Mouse (Mus musculus) kidney, postnatal 4 days (tissue): ENCODE data around the gene Sprtn.

Experiments
- DNase-seq, 2 experiments: peaks; one replicate each; pipeline ENCODE4 v3.0.0; 2021; ENCODE audit warnings: mixed read lengths in 2 of 2

Gene Sprtn

DNA sequence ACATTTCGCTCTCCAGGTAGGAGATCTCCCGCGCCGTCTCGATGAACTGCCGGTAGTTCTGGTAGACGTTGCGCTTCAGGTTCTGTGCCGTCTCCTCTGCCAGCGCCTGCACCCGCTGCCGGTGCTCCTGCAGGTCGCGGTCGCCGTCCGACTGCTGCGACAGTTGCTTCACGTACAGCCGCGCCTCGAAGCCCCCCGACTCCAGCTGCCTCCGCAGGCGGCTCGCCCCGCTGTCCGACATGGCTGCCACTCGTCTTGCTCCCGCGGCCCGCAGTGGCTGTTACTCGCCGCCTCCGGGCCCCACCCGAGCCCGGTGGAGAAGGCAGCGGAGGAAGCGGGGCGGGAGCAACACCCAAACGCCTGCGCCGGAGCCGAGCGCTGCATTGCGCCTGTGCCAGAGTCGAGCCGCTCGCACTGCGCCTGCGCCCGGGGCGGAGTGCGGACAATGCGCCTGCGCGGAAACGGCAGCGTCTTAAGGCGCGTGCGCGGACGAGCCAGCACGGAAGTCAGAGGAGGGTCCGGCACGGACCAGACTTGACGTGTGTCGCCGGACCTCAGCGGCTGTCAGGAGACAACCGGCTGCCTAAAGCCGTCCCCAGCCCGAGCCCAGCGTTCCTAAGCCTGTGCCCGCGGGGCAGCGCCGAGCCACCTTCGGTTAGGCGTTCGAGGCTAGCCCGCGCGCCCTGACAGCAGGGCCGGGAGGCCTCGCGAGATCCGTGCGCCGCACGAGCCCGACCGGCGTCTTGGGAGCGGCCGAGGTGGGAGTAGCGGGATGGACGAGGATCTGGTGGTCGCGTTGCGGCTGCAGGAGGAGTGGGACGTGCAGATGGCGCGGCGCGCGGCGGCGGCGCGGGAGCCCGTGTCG, at the start of gene Sprtn, which contains the start of gene Exoc8:
Gene Sprtn (plus strand): TSS at position 501 of the 865 bp plus-strand sequence.
Gene Exoc8 (minus strand): TSS at position 320 of the 865 bp plus-strand sequence.
- peak; percentile 98 for DNase-seq

DNA sequence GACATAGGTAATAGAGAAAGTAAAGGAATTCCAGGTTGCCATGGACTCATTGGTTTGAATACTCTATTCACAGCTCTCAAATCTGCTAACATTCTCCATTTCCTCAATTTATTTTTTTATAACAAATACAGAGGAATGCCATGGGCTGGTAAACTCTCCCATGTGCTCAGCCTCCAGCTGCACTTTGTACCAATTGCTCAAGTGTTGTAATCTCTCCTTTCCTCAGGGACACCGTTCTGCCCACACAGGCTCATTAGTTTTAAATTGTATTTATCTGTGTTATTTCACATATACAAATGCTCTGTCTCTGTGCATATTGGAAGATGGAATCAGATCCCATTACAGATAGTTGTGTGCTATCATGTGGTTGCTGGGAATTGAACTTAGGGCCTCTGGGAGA, 44.2 kb upstream of the Sprtn start:
- DNase-seq: no peak

DNA sequence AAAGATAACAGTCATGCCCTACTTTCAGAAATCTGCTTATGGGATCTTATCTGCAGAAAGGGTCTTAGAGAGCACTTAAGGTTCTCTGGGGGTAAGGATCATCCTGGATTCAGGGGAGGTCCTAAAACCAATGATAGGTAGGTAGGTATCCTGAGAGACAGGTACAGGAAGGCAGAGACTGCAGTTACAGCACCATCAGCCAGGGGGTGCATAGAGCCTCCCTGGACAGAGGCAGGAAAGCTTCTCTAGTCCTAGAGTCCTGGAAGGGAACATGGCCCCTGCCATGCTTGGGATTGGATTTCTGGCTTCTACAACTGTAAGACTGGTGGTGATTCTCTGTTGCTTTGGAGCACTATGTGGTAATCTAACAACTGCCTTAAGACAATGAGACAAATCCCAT, 38.2 kb upstream of the Sprtn start:
- peak; percentile 36 to 37 for DNase-seq

DNA sequence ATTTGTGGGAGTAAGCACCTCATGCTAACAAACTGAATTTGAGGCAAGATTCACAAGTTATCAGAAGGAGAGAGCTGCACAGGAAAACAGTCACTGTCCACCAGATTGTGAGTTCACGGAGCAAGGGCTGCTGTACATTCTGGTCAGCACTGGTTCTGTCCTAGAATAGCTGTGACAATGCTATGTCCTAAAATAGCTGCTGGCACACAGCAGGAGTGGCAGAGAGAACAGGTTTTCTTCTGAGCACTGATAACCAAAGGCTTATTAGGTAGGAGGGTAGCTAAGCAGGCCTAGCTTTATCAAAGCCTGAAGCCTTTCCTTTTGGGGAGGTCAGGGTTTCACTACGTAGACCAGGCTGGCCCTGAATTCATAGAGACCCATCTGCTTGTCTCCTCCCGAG, 37.5 kb upstream of the Sprtn start:
- no peak for DNase-seq

DNA sequence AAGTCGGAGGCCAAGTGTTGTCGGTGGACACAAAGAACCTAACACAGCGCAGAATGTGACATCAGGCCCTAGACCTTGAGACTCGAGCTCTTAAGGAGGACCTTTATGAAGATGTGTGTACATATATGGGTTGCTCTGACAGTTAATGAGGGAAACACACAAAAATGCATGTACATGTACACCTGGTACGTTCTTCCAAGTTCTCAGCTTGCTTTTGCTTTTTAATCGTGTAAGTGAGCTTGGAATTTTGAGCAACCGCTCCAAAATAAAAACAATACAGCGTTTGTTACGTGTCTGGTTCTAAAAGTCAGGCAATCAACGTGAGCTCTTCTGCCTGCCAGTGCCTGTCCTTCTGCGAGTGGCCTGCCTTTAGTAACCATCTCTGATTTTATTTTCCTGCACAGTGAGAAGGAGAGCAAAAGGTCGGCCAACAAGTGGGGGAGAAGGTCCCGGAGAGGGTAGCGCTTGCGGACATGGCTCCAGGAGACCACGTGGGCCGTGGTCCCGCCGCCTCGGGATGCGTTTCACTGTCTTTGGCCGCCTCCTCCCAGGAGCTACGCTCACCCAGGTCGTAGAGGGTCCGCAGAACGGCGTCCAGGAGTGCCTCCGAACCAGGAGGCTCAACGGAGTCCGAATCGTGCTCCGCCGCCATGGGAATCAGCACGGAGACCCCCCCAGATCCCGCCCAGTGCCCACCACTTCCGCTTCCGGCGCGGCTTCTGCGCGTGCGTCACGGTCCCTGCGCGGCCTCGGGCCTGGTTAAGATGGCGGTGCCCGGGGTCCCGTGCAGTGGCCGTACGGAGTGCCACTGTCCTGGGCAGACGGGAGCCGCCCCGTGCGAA, 35.1 kb upstream of the Sprtn start, which contains the start of the genes Gnpat and 2810004N23Rik:
Gene Gnpat (plus strand): TSS at position 713 of the 842 bp plus-strand sequence.
Gene 2810004N23Rik (minus strand): TSS at position 800 of the 842 bp plus-strand sequence.
- DNase-seq: peak; percentile 97

DNA sequence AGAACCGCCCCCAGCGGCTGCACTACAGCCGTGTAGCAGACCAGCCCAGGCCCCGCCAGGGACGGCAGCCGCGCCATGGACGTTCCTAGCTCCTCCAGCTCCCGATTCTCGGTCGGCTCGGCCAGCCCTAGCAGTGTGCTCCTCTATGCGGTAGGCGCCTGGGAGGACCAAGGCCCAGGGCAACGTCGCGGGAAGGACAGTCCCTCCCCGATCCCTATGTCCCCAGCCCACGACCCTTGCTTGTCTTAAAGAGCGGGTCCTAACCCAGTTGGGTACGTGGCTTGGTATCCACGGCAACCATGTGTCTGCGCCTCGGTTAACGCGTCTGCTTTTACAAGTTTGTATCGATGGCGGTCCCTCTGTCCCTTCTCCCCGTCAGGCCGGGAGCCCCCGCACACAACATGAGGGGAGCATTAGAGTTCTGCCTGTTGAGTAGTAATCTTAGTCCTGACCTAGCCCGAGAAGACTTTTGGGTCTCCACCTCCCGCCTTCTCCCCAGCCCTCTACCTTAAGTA, 34.5 kb upstream of the Sprtn start:
- no peak for DNase-seq

DNA sequence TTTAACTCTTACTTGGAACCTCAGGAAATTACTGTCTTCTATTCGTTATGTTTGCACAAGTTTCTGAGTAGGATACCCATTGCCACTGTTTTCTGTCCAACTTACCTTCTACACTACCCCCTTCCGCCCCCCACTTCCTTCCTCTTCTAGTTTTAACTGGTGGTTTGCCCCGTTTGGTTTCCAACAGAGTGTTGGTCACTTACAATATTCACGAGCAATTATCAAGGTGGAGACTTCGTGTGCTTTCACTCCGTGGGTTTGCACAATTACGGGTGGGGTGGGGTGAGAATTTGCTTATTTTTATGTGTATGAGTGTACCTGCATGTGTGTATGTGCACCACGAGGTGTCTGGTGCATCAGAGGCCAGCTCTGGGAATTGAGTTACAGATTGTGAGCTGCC, 34.0 kb upstream of the Sprtn start:
- no peak for DNase-seq

DNA sequence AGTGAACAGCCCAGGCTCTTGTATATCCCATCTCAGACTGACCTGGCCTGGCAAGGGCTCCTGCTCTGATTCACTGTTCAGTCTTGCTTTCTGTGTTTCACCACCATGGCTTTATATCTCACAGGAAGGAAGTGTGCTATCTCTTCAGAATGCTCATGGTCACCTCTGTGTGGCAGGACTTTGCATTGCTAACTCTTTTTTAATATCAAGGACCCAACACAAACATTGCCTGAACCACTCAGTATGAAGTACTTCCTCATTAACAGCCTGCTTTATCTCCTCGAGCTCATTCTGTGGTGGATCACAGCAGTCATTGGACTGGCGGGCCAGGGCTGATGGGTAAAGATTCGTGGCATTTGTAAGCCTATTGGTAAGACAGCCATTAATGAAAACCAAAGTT, 31.0 kb upstream of the Sprtn start:
- no peak for DNase-seq

DNA sequence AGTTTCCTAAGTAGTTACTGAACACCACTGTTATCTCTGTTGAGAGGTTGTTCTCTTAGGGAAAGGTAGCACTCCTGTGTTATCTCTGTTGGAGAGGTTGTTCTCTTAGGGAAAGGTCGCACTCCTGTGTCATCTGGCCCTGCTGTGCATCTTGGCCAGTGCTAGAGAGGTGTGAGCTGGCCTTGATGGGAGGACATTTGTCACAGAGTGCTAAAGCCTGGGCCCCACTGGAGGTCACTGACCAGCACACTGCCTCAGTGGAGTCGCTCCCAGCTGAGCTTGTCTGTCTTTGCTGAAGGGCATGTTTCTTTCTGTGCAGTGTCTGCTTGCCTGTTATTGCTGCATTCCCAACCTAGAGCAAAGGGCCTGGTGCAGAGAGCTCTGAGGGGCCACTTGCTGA, 30.6 kb upstream of the Sprtn start:
- DNase-seq: no peak

DNA sequence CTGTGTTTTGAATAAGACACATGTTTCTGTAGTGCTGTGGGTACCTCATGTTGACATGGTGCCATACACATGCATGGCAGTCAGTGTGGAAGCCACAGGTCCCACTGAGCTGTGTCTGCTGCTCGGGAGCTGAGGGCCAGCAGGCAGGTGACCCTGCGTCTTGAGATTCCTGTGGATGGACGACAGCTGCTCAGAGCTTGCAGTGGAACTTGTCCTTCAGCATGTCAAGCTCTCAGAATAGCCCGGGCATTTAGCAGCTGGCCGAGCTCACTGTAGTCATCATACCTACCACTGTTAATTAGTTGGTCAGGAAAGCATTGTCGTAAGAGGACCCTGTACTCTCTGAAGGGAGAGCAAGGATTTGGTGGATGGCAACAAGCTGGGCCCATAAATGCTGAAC, 28.0 kb upstream of the Sprtn start:
- DNase-seq: peak in 1 of 2 experiments; percentile 11

DNA sequence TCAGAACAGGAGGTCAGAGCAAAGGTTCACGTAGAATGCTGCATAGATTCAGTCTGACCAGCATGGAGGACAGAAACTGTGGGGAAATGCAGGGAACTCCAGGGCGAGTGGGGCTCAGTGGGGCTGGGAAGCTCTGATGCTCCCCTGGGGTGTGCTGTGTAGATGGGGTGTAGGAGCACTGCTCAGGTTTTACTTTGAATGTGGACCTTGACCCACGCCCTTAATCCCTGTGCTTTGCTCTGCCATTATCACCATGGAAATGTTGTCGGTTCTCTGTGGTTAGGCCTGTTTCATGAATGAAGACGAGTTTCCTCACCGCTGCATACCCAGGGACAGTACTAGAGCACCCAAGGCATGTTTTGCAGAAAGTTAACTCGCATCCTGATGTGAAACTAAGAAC, 26.2 kb upstream of the Sprtn start:
- DNase-seq: no peak

DNA sequence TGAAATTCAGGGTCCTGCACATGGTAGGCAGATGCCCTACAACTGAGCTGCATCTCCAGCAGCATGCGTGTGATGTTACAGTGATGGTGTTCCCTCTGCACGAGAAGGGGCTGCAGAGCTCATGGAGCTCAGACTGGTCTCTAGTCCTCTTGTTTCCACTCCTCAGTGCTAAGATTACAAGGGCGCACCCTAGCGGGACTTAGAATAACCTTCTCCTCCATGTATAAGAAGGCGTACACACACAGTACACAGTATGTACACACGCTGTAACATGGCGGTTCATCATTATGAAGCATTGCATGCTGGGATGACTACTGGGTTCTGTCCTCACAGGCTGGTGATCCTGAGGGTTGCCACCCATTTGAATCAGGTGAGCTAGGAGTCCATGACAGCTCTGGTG, 25.6 kb upstream of the Sprtn start:
- DNase-seq: no peak

DNA sequence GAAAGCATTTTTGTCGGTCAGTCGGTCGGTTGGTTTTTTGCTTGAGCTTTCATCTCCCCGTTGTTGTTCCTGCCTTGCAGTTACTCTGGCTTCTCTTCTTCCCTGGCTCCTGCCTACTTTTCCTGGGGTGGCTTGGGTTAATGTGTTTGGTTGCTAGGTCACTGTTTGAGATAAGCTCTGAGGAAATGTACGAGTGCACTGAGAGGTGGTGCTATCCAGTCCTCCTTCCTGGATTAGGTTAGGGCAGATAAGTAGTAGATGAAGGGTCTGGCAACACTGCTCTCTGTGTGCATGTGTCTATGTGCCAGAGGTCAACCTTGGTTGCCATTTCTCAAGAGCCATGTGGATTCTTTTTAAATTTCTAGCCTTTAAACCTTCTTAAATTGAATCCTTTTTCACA, 25.0 kb upstream of the Sprtn start:
- DNase-seq: no peak

DNA sequence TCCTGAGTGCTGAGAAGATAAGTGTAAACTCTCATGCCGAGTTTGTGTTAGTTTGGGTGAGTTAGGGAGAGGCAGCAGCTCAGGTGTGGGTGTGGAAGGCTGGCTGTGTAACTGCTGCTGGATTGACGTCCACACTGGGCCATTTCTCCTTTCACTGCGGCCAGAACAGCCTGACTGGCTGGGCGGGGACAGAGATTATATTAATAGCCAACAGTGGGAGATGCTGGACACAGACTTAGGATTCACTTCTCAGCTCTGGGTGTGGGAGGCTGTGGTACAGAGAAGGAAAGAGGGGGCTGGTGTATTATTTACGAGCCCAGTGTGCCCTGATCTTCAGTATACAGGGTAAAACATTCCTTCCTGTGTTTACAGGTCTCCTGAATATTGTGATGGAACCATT, 19.5 kb upstream of the Sprtn start:
- DNase-seq: no peak

DNA sequence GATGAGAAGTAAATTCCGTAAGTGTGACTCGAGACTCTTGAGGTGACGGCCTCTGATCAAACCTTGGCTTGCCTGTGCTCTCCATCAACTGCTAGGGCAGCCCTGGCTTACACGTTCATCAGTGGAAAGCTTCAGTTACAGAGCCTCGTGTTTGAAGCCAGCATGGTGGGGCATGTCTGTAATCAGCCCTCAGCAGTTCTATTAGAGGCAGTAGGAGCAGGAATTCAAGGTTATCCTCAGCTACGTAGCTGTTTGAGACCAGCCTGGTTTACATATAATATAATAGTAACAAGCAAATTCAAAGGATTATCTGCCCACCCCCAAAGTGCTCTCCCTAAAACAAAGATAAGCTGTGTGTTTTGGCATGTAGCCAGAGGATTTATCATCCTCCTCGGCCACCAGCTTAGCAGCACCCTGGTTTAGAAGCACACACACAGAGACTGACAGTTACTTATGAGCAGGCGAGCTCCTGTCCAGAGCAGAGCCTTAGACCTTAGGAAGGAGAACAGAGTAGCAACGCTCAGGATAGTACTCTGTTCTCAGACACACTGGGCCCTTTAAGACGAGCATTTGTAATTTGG, 18.6 kb upstream of the Sprtn start:
- DNase-seq: no peak

DNA sequence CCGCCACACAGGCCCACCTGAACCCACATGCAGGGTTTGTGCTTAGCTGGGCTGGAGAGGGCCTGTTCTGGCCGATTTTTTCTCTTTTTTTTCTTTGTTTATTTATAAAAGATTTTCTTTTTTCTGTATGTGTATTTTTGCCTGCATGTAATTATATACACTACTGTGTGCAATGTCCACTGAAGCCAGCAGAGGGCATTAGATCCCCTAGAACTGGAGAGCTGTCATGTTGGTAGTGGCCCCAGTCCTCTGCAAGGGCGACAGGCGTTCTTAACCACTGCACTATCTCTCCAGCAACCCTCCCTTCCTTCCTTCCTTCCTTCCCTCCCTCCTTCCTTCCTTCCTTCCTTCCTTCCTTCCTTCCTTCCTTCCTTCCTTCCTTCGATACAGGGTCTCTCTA, 9.3 kb upstream of the Sprtn start:
- no peak for DNase-seq

DNA sequence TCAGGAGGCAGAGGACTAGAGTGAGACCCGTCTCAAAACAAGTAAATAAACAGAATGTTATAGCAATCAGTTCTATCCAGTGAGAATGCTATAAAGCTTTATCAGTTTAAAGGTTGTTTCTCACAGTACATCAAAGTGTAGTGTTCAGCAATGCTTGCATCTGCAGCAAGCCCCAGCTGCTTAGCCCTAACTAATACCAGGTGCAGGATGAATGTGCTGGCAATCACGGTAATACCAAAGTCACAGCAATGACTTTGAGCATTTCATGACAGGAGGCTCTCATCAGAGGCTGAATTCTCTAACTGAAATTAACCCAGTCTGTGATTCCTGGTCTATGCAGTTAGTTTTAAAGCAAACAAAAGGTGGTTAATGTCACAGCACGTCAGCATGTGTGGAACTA, 5.1 kb upstream of the Sprtn start:
- DNase-seq: no peak

DNA sequence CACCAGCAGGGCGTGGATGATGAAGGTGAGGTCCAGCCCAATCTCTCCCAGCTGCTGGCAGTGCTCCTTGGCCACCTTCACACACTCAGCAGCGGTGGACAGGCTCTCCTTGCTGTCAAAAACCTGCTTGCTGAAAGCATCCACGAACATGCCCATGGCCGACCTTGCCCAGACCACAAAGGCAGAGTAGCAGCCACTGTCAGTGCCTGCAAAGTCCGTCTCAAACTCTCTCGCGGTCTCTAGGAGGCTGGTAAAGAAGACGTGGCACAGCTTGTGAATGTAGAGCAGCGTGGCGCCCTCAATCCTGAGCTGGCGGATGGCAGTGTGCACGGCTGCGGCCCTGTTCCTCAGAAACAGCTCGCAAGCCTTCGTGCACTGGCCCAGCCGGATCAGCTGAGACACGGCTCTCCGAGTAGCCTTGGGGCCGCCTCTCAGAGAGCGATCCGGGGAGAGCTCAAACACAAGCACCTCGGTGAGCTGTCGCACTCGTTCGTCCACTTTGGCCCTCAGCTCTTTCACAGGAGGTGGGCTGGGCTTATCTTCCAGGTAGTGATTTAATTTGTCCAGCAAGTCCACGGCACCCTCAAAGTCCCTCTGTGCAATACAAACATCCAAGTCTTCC, 1.6 kb upstream of the Sprtn start:
- peak in 1 of 2 experiments; percentile 34 for DNase-seq

DNA sequence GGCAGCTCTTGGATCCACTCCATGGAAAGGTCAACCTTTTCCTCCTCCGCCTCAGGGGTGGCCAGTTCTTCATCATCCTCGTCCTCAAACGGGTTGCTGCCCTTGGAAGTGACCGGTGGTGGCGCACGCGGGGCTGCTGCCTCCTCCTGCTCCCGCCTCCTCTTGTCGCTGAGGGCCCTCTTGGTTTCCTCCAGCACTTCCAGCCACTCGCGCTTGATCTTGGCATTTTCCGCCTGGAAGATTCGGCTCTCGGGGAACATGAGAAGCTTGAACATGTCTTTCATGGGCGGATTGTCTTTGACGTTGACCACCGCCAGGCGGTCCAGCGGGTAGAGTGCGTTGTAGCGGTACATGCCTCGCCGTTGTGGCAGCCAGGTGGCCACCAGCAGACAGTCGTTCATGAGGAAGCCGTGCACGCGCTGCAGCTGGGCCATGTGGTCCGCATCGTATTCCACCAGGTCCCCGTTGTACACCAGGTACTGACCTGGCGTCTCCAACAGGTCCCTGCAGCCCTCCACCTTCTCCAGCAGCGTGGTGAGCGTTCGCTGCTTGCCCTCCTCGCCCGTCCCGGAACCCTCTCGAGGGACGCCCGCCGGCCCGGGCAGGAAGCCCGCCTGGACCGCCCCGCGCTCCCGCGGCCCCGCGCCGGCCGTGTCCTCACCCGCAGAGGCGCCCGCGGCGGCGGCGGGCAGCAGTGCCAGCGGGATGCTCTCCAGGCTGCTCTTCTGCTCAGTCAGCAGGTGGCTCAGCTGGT, 877 bp upstream of the Sprtn start:
- DNase-seq: peak; percentile 86 to 91

DNA sequence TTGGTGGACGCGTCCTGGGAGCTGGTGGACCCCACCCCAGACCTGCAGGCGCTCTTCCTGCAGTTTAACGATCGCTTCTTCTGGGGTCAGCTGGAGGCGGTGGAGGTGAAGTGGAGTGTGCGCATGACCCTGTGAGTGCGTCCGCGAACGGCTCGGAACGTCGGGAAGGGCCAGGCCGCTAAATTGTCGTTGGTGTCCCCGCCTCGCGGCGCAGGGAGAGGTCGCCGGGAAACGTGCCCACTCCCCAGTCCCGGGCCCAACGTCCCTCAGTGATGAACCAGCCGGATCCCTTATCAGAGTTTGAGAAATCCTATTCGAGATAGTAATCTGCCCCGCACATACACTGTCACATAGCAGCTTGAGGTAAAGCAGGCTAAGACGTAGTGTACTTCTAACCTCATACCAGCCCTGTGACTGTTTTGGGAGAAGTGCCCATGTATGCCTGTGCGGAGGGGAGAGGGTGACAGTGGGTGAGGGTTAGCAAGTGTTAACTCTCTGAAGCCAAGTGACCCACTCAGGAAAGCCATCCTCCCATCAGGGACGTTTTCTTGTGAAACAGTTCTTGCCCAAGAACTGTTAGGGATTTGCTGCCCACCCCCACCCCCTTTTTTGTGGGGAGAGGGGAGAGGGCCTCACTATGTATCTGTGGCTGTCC, 692 bp downstream of the Sprtn start:
- DNase-seq: no peak

DNA sequence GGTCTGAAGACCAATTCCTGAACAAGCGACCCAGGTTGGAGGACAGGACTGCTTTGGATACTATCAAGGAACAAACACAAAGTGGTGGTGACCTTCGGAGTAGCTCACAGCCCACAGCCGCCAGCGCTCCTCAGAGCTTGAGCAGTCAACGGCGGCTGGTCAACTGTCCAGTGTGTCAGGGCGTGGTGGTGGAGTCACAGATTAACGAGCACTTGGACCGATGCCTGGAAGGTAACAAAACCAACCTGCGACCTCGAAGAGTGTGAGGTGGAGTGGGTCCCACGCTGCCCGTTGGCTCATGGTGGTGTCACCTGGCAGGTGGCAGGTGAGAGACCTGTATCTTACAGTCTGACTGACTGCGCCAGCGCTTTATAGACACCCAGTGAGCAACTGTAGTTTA, 5.5 kb downstream of the Sprtn start:
- DNase-seq: peak; percentile 51 to 64
